Mouse (Mus musculus) forebrain, embryonic 11.5 days (tissue): ENCODE data around the gene Troap. TPM values are rescaled to one million over a fixed set of nuclear protein-coding genes. Genes with fewer than 3 reads are reported as not detected.

Experiments
- ATAC-seq: fragments of 200-750 bp; cut with Nextera tagmentation; replicated peaks from 2 replicates; pipeline ENCODE4 v1.8.0; 2017; ENCODE audit warnings: moderate TSS enrichment; ENCODE audit not compliant: low FRiP score
- DNase-seq: peaks from one replicate; pipeline ENCODE4 v3.0.0-alpha.2; 2017; ENCODE audit warnings: low spot score
- H3K27ac ChIP-seq: fragments of 300-500 bp; sonication (generic); 2 replicates; pipeline ENCODE4 v1.5.1; 2014; ENCODE audit warnings: low read depth, low read length
- H3K27me3 ChIP-seq: fragments of 300-500 bp; sonication (generic); 2 replicates; pipeline ENCODE4 v1.6.1; 2014; ENCODE audit warnings: mild to moderate bottlenecking, low read length, mixed read lengths; ENCODE audit not compliant: control insufficient read depth, insufficient read depth
- H3K36me3 ChIP-seq: fragments of 300-500 bp; sonication (generic); 2 replicates; pipeline ENCODE4 v1.6.1; 2014; ENCODE audit warnings: mild to moderate bottlenecking, low read length, moderate library complexity, mixed read lengths; ENCODE audit not compliant: control insufficient read depth, insufficient read depth
- H3K4me1 ChIP-seq: fragments of 300-500 bp; sonication (generic); replicated peaks from 2 replicates; pipeline ENCODE4 v1.6.1; 2014; ENCODE audit warnings: low read length, mixed read lengths; ENCODE audit not compliant: control insufficient read depth, insufficient read depth
- H3K4me2 ChIP-seq: fragments of 300-500 bp; sonication (generic); 2 replicates; pipeline ENCODE4 v1.6.1; 2014; ENCODE audit warnings: low read depth, mild to moderate bottlenecking, low read length, moderate library complexity, mixed read lengths; ENCODE audit not compliant: severe bottlenecking
- H3K4me3 ChIP-seq: fragments of 300-500 bp; sonication (generic); 2 replicates; pipeline ENCODE4 v1.5.1; 2014; ENCODE audit warnings: low read depth, low read length
- H3K9ac ChIP-seq: fragments of 300-500 bp; sonication (generic); 2 replicates; pipeline ENCODE4 v1.6.1; 2014; ENCODE audit warnings: low read length
- H3K9me3 ChIP-seq: fragments of 300-500 bp; sonication (generic); 2 replicates; pipeline ENCODE4 v1.6.1; 2016; ENCODE audit warnings: low read length, mixed read lengths; ENCODE audit not compliant: control insufficient read depth
- WGBS: fragments of 180-500 bp; shearing (Covaris S2); extraction: QIAGEN DNeasy Blood & Tissue Kit; methylation state at CpG from one replicate; pipeline ENCODE4 v1.1.7; 2014; 5-methylcytosine and 5-hydroxymethylcytosine counted together
- polyA plus RNA-seq: library from polyadenylated mRNA; unstranded; fragments of >200 nt; fragmentation: Nextera tagmentation; extraction: Ambion mirVana; gene quantifications from 2 replicates; pipeline ENCODE4 v1.2.1, GENCODE M21; 2014

Gene Troap
- polyA plus RNA-seq, 1 experiment from 2014 or later = 40.2 TPM

- Histone ChIP-seq H3K27me3 (peaks cover 73% of the 10 kb centered on the region), H3K4me1 (peaks cover 27% of the 10 kb centered on the region)
- ATAC-seq = no peak
Measured at GRCm38 (mm10) chr15:99096061-99096793, 21.9 kb downstream of the Troap start.

GRCm38 (mm10) chr15:99096831-99097500 lies 22.6 kb downstream of the Troap start:
- ATAC-seq (peak; percentile 31; the same call in 1 of the 2 replicates), DNase-seq (peak; percentile 78)
- under 1% methylated on average over 53 of the region's 58 CpGs for WGBS
- Histone ChIP-seq H3K4me2 (peak overlapping the region; percentile 59), H3K9me3 (no peaks in the 10 kb centered on the region), H3K27ac (no peak overlapping the region), H3K4me1 (peaks cover 27% of the 10 kb centered on the region), H3K36me3 (no peaks in the 10 kb centered on the region), H3K4me3 (peak overlapping the region; percentile 32), H3K9ac (peak overlapping the region; percentile 47), H3K27me3 (peaks cover 69% of the 10 kb centered on the region)

More at GRCm38 (mm10) chr15:99096061-99096793, 21.9 kb downstream of the Troap start:
- Histone ChIP-seq H3K27ac (no peak overlapping the region), H3K9ac (peak overlapping the region; percentile 47), H3K4me2 (peak overlapping the region; percentile 59), H3K9me3 (no peaks in the 10 kb centered on the region), H3K36me3 (no peaks in the 10 kb centered on the region), H3K4me3 (peak overlapping the region; percentile 32)
- WGBS = 2% methylated on average over 24 of the region's 24 CpGs
- no peak for DNase-seq

- no peak overlapping the region for H3K27ac ChIP-seq
Measured at GRCm38 (mm10) chr15:99097840-99098492, 23.6 kb downstream of the Troap start.

GRCm38 (mm10) chr15:99098493-99098861 lies 24.1 kb downstream of the Troap start:
- H3K9ac ChIP-seq = peak overlapping the region; percentile 49
- H3K4me2 ChIP-seq = peak overlapping the region; percentile 59
- peaks cover 57% of the 10 kb centered on the region for H3K27me3 ChIP-seq
- no peaks in the 10 kb centered on the region for H3K36me3 ChIP-seq
- no peak overlapping the region for H3K27ac ChIP-seq
- peaks cover 27% of the 10 kb centered on the region for H3K4me1 ChIP-seq
- no peaks in the 10 kb centered on the region for H3K9me3 ChIP-seq
- WGBS = 2% methylated on average over 9 of the region's 9 CpGs
- peak overlapping the region; percentile 32 for H3K4me3 ChIP-seq
- no peak for DNase-seq
- ATAC-seq = peak; percentile 22; the same call in 1 of the 2 replicates

More at GRCm38 (mm10) chr15:99097840-99098492, 23.6 kb downstream of the Troap start:
- DNase-seq (peak; percentile 79), ATAC-seq (peak; percentile 18; the same call in 1 of the 2 replicates)
- peak overlapping the region; percentile 59 for H3K4me2 ChIP-seq
- peak overlapping the region; percentile 32 for H3K4me3 ChIP-seq
- H3K4me1 ChIP-seq = peaks cover 27% of the 10 kb centered on the region
- no peaks in the 10 kb centered on the region for H3K9me3 ChIP-seq
- WGBS = under 1% methylated on average over 38 of the region's 39 CpGs
- H3K36me3 ChIP-seq = no peaks in the 10 kb centered on the region
- H3K9ac ChIP-seq = peak overlapping the region; percentile 49
- H3K27me3 ChIP-seq = peaks cover 59% of the 10 kb centered on the region

- Histone ChIP-seq H3K36me3 (no peaks in the 10 kb centered on the region), H3K4me2 (0 out of 2 replicates have a peak overlapping the region, but pooled peaks have one; percentile 18), H3K9ac (peak overlapping the region; percentile 35; the same call in 1 of the 2 replicates), H3K27ac (no peak overlapping the region), H3K4me1 (peaks cover 22% of the 10 kb centered on the region), H3K27me3 (peaks cover 54% of the 10 kb centered on the region), H3K4me3 (no peak overlapping the region; the same call in 1 of the 2 replicates), H3K9me3 (no peaks in the 10 kb centered on the region)
- DNase-seq (peak; percentile 81), ATAC-seq (peak; percentile 25; the same call in 1 of the 2 replicates)
- WGBS = under 1% methylated on average over 15 of the region's 15 CpGs
Measured at GRCm38 (mm10) chr15:99099139-99099556, 24.8 kb downstream of the Troap start.

- Histone ChIP-seq H3K9me3 (no peaks in the 10 kb centered on the region), H3K36me3 (no peaks in the 10 kb centered on the region), H3K27ac (no peak overlapping the region), H3K27me3 (peaks cover 48% of the 10 kb centered on the region), H3K4me1 (peaks cover 20% of the 10 kb centered on the region), H3K4me2 (no peak overlapping the region), H3K4me3 (no peak overlapping the region), H3K9ac (no peak overlapping the region)
- 48% methylated on average over 3 of the region's 3 CpGs for WGBS
- no peak for DNase-seq
- ATAC-seq = no peak
Measured at GRCm38 (mm10) chr15:99099984-99100383, 25.6 kb downstream of the Troap start.

GRCm38 (mm10) chr15:99105238-99105637 lies 30.9 kb downstream of the Troap start:
- no peak overlapping the region for H3K4me3 ChIP-seq
- no peaks in the 10 kb centered on the region for H3K27me3 ChIP-seq
- no peaks in the 10 kb centered on the region for H3K36me3 ChIP-seq
- 89% methylated on average over 7 of the region's 7 CpGs for WGBS
- H3K4me2 ChIP-seq = no peak overlapping the region
- DNase-seq = no peak
- no peaks in the 10 kb centered on the region for H3K9me3 ChIP-seq
- no peak overlapping the region for H3K27ac ChIP-seq
- no peak for ATAC-seq
- no peak overlapping the region for H3K9ac ChIP-seq
- no peaks in the 10 kb centered on the region for H3K4me1 ChIP-seq

GRCm38 (mm10) chr15:99107866-99108265 lies 33.5 kb downstream of the Troap start:
- 89% methylated on average over 3 of the region's 3 CpGs for WGBS
- H3K4me2 ChIP-seq = no peak overlapping the region

More at GRCm38 (mm10) chr15:99107866-99108265, 33.5 kb downstream of the Troap start:
- Histone ChIP-seq H3K36me3 (no peaks in the 10 kb centered on the region), H3K4me1 (no peaks in the 10 kb centered on the region), H3K27me3 (no peaks in the 10 kb centered on the region), H3K9me3 (no peaks in the 10 kb centered on the region), H3K27ac (no peak overlapping the region), H3K4me3 (no peak overlapping the region), H3K9ac (no peak overlapping the region)
- ATAC-seq = no peak
- no peak for DNase-seq
